Mouse (Mus musculus) stomach, embryonic 14.5 days (tissue): ENCODE measurements at regions not wholly inside any gene's neighbourhood (a gene's known extent, or its start where the extent isn't known, plus 50 kb on each side); places are given as distances from the start of the nearest gene placed in this dataset.

Experiments used
- ATAC-seq: fragments of 200-750 bp; cut with Nextera tagmentation; 2 replicates; pipeline ENCODE4 v1.8.0; 2017; ENCODE audit warnings: low read depth, moderate TSS enrichment; ENCODE audit not compliant: insufficient number of reproducible peaks, insufficient read depth, low FRiP score
- H3K27ac ChIP-seq: fragments of 300-500 bp; sonication (generic); 2 replicates; pipeline ENCODE4 v1.5.1; 2014; ENCODE audit warnings: mild to moderate bottlenecking, low read length, moderate library complexity, mixed read lengths
- H3K27me3 ChIP-seq: fragments of 300-500 bp; sonication (generic); 2 replicates; pipeline ENCODE4 v1.6.1; 2014; ENCODE audit warnings: low read length, control low read depth, mixed read lengths; ENCODE audit not compliant: control insufficient read depth, insufficient read depth
- H3K36me3 ChIP-seq: fragments of 300-500 bp; sonication (generic); 2 replicates; pipeline ENCODE4 v1.6.1; 2014; ENCODE audit warnings: mild to moderate bottlenecking, control low read depth, low read length, moderate library complexity, mixed read lengths; ENCODE audit not compliant: control insufficient read depth, insufficient read depth
- H3K4me1 ChIP-seq: fragments of 300-500 bp; sonication (generic); 2 replicates; pipeline ENCODE4 v1.6.1; 2014; ENCODE audit warnings: low read length, control low read depth, mixed read lengths; ENCODE audit not compliant: control insufficient read depth, insufficient read depth
- H3K4me2 ChIP-seq: fragments of 300-500 bp; sonication (generic); replicated peaks from 2 replicates; pipeline ENCODE4 v1.6.1; 2014; ENCODE audit warnings: low read depth, low read length, control low read depth
- H3K4me3 ChIP-seq: fragments of 300-500 bp; sonication (generic); 2 replicates; pipeline ENCODE4 v1.5.1; 2014; ENCODE audit warnings: low read depth, low read length, control low read depth
- H3K9ac ChIP-seq: fragments of 300-500 bp; sonication (generic); replicated peaks from 2 replicates; pipeline ENCODE4 v1.6.1; 2014; ENCODE audit warnings: low read depth, mild to moderate bottlenecking, control low read depth, low read length, moderate library complexity, mixed read lengths
- H3K9me3 ChIP-seq: fragments of 300-500 bp; sonication (generic); 2 replicates; pipeline ENCODE4 v1.6.1; 2016; ENCODE audit warnings: low read depth, low read length, control low read depth; ENCODE audit not compliant: control insufficient read depth
- WGBS: fragments of 180-500 bp; shearing (Covaris S2); extraction: QIAGEN DNeasy Blood & Tissue Kit; methylation state at CpG from one replicate; pipeline ENCODE4 v1.1.7; 2014; 5-methylcytosine and 5-hydroxymethylcytosine counted together

DNA sequence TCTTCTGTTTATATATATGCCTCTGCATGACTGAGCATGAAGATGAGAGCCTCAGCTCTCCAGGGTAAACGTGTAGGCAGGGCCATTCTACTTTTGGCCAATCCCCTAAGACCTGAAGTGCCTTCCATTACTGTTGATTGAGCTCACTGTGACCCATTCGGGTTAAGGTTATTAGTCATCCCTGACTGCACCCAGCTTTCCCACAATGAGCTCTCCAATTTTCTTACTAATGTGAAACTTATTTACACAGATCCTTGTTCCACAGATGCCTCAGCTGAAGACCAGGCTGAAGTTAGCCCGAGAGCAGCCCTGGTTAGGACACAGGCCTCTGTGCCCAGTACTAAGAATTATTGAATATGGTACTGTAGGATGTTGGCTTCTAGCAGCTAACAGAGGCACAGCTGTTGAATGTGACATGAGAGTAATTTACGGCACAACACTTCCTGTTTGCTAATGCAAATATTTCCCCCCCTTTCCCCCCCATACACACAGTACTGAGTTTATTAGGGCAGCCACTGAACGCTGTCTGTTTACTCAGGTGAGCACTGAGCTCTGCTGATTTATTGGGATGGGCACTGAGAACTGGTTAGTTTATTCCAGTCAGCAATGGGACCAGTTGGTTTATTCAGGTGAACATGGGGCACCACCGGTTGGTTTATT, 141.2 kb upstream of the Dcn start:
- ATAC-seq, result no peak
- no peaks in the 10 kb centered on the region for H3K4me1 ChIP-seq
- WGBS, result 47% methylated on average over 6 of the region's 6 CpGs

DNA sequence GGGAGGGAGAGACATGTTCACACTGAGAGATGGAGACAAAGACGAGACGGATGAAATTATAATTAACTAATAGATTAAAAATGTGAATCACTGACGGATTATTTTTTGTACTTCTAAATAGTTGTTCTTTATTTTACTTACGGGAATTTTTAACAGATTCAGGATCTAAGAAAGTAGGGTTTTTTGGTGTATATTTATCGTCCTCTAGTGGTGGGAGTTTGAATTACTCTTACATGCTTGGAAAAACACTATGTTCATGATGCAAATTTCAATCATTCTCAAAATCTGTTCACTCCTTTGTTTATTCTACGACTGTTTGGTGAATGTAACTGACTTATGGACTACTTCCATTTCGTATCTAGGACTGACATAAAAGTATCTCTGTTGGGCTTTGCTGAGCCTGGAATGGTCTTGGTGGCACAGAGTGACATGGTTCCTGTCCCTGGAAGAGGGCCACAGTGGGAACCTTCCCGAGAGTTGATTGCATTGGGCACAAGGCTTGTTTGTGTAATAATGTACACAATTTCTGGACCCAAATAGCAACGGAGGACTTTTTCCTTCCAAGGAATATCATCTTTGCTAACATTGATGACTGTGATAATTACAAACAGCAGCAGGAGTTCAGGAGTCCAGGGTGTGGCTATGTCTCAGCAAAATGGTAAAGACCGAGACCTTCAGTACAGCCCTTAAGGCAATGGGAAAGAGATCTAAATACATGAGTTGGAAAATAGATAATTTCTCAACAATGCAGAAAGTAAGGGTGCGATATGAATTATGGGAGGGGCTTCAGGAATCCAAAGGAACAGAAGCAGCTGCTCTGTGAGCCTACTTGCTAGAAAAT, 139.3 kb upstream of the Dcn start:
- H3K36me3 ChIP-seq, result no peaks in the 10 kb centered on the region
- H3K4me3 ChIP-seq, result no peak overlapping the region
- H3K27ac ChIP-seq, result no peak overlapping the region
- no peaks in the 10 kb centered on the region for H3K4me1 ChIP-seq
- no peak overlapping the region for H3K9ac ChIP-seq
- H3K27me3 ChIP-seq, result no peaks in the 10 kb centered on the region
- no peak overlapping the region for H3K4me2 ChIP-seq
- 42% methylated on average over 11 of the region's 11 CpGs for WGBS
- H3K9me3 ChIP-seq, result no peaks in the 10 kb centered on the region
- ATAC-seq, result no peak

More for the DNA sequence above, 141.2 kb upstream of the Dcn start:
- H3K4me2 ChIP-seq, result no peak overlapping the region
- H3K4me3 ChIP-seq, result no peak overlapping the region
- no peaks in the 10 kb centered on the region for H3K27me3 ChIP-seq
- H3K36me3 ChIP-seq, result no peaks in the 10 kb centered on the region
- H3K27ac ChIP-seq, result no peak overlapping the region
- H3K9ac ChIP-seq, result no peak overlapping the region
- no peaks in the 10 kb centered on the region for H3K9me3 ChIP-seq

- Histone ChIP-seq H3K9ac (no peak overlapping the region), H3K27ac (no peak overlapping the region), H3K4me2 (no peak overlapping the region), H3K36me3 (no peaks in the 10 kb centered on the region), H3K9me3 (no peaks in the 10 kb centered on the region), H3K4me3 (no peak overlapping the region), H3K27me3 (no peaks in the 10 kb centered on the region), H3K4me1 (no peaks in the 10 kb centered on the region)
- 29% methylated on average over 6 of the region's 6 CpGs for WGBS
- 0 out of 2 replicates have a peak, but pooled peaks have one; percentile 74 for ATAC-seq
Measured at GRCm38 (mm10) chr10:97345347-97345746, 134.1 kb upstream of the Dcn start.

- H3K27me3 ChIP-seq, result no peaks in the 10 kb centered on the region
- H3K4me2 ChIP-seq, result no peak overlapping the region
- H3K36me3 ChIP-seq, result no peaks in the 10 kb centered on the region
- H3K27ac ChIP-seq, result no peak overlapping the region
- no peaks in the 10 kb centered on the region for H3K9me3 ChIP-seq
- H3K4me3 ChIP-seq, result no peak overlapping the region
- H3K9ac ChIP-seq, result no peak overlapping the region
- no peaks in the 10 kb centered on the region for H3K4me1 ChIP-seq
- ATAC-seq, result no peak
- WGBS, result 74% methylated on average over 2 of the region's 2 CpGs
Measured at GRCm38 (mm10) chr10:97346949-97347348, 132.5 kb upstream of the Dcn start.

- Histone ChIP-seq H3K4me1 (no peaks in the 10 kb centered on the region), H3K36me3 (no peaks in the 10 kb centered on the region), H3K27me3 (no peaks in the 10 kb centered on the region), H3K4me2 (no peak overlapping the region), H3K27ac (no peak overlapping the region), H3K4me3 (no peak overlapping the region), H3K9ac (no peak overlapping the region), H3K9me3 (no peaks in the 10 kb centered on the region)
- ATAC-seq, result no peak
- 55% methylated on average over 3 of the region's 3 CpGs for WGBS
Measured at GRCm38 (mm10) chr10:97368625-97369024, 110.8 kb upstream of the Dcn start.

GRCm38 (mm10) chr10:97375824-97376223, 103.6 kb upstream of the Dcn start:
- Histone ChIP-seq H3K4me3 (no peak overlapping the region), H3K4me1 (no peaks in the 10 kb centered on the region), H3K27me3 (no peaks in the 10 kb centered on the region), H3K9ac (no peak overlapping the region), H3K36me3 (no peaks in the 10 kb centered on the region), H3K4me2 (no peak overlapping the region), H3K9me3 (no peaks in the 10 kb centered on the region), H3K27ac (peak overlapping the region; percentile 55; the same call in 1 of the 2 replicates)
- 0 out of 2 replicates have a peak, but pooled peaks have one; percentile 49 for ATAC-seq
- WGBS, result 19% methylated on average over 2 of the region's 2 CpGs

DNA sequence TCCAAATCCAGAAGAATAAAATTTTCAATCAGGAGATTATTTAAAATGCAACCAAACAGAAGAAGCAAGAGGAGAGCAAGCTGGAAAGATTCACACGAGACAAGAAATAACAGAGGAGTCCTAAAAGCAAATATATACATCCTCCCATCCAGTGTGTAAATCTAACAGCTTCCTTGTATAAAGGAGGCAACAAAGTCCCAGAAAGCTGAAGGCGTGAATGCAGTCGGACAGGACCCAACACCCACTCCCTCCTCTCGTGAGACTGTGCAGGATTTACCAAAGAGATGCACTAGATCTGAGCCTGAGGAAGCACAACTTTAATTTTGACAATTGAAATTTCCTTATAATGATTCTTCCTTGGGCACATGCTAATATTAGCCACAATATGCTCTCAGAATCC, 103.0 kb upstream of the Dcn start:
- ATAC-seq, result peak; percentile 56; the same call in 1 of the 2 replicates
- Histone ChIP-seq H3K4me3 (no peak overlapping the region), H3K4me1 (no peaks in the 10 kb centered on the region), H3K9me3 (no peaks in the 10 kb centered on the region), H3K27me3 (no peaks in the 10 kb centered on the region), H3K9ac (no peak overlapping the region), H3K36me3 (no peaks in the 10 kb centered on the region), H3K27ac (peak overlapping the region; percentile 74), H3K4me2 (no peak overlapping the region)
- WGBS, result 28% methylated on average over 4 of the region's 4 CpGs

DNA sequence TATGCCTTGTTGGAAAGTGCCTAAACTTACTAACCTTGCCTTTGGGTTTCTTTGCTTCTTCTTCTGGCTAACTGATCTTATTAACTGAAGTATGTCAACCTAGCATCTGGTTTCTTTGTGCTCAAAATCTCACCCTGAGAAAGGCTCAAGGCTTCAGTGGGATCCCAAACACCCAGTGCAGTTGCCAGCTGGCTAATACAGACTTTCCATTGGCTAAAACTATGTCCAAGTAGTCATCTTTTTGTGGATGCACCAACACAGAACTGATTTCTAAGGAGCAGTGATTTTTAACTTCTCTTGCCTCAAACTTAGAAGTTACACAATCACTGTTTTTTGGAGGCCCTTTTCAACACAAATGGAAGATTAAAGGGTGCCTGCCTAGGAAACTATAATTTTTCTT, 97.8 kb upstream of the Dcn start:
- Histone ChIP-seq H3K27me3 (no peaks in the 10 kb centered on the region), H3K9ac (no peak overlapping the region), H3K27ac (no peak overlapping the region), H3K36me3 (no peaks in the 10 kb centered on the region), H3K4me2 (no peak overlapping the region), H3K4me1 (no peaks in the 10 kb centered on the region), H3K9me3 (no peaks in the 10 kb centered on the region), H3K4me3 (no peak overlapping the region)
- ATAC-seq, result no peak
